Mouse (Mus musculus): Measurements from ENCODE around the gene Phf14.
"Not testable (repeated sequence)": the region's sequence is repeated elsewhere in the genome, so short reads cannot be mapped to it uniquely, and the experiment has no call there.

Phf14 gene

DNA sequence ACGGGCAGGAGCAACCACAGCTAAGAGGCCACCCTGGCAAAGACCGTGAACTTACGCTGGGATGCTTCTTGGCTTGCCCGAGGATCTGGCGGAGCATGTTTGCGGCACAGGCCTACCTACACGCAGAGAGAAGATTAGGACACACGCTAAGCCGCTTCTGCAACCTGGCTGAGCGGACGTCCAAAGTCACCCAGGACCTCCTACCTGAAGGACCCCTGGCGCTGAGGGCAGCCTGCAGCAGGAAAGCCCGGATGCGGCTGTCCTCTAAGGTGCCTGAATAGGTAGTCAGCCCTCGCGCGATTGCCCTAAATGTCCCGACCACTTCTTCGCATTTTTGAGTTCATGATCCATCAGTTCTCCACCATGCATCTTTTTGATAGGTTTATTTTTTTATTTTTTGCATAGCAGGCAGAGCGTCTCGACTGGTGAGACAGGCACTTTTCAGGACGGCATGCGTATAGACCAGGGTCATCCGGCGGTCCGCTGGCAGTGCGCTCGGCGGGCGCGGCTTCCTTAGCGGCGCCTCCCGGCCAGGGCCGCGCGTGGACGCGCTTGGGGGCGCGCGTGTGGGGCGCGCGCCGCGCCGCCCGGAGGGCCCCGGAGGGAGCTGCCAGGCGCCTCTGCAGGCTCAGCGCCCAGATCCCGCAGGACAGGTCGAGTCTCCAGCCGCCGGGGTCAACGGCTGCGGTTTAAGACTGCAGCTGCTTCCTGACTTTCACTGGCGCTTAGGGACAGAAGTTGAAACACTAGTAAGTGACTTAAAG, at the start of gene Phf14, which contains the start of gene Ndufa4:
Gene Phf14, plus strand, starts transcription at position 541 of the 764 bp plus-strand sequence.
Gene Ndufa4, minus strand, starts transcription at position 229 of the 764 bp plus-strand sequence.
- peak; percentile 92 to 95 for DNase-seq (ENCODE audit: low spot score in 2 of 2)

DNA sequence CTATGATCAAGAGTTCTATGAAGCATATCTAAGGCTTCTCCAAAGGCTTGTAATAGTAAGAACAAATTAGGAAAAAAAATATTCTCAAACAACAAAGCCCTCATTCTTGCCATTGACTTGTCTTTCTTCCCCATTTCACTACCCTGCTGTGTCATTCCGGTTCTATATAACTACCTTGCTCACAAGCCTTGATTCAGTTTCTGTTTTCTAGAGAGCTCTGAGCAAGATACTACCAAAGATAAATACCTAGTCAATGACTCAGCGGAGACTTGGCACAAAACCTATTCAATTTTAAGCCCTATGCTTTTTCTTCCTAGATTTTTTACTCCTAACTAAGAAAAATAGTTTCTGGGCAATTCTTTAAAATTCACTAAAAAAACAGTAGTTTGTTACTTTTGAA, 32.2 kb upstream of the Phf14 start:
- DNase-seq (ENCODE audit: low spot score in 2 of 2), result not testable (repeated sequence)

DNA sequence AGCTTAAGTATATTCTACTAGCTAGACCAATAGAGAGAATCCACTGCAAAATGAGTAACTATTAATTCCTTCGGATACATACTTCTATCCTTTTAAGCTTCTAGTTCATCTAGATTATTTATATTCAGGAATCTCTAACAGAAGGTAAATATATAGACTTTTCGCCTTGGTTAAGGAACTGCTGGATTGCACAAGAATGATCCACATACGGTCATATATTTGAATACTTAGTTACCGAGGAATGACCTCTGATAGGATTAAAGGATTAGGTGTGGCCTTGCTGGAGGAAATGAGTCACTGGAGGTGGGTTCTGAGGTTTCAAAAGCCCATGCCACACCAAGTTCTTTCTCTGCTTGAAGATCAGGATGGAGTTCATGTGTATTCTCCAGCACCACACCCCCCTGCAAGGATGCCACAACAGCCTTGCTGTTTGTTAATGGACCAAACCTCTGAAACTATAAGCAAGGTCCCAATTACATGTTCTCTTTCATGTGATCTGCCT, 6.7 kb upstream of the Phf14 start:
- DNase-seq (ENCODE audit: low spot score in 2 of 2), result no peak

DNA sequence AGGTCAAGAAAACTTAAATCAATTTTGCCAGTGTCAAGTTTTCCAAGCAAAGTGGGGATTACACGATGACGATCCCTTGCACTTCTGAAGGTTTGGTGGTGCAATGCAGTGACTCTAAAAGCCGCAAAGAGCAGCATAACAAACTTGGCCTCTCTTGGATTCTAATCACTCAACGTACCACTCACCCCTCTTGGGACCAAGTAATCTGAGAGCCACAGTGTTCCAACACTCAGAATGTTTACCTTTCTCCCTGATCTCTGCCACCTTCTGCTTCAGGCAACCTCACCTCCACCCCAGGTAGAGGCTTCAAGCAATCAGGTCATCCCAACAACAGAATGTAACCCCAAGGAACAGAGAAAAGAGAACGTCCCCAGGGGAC, 730 bp upstream of the Phf14 start:
- no peak for DNase-seq (ENCODE audit: low spot score in 2 of 2)

DNA sequence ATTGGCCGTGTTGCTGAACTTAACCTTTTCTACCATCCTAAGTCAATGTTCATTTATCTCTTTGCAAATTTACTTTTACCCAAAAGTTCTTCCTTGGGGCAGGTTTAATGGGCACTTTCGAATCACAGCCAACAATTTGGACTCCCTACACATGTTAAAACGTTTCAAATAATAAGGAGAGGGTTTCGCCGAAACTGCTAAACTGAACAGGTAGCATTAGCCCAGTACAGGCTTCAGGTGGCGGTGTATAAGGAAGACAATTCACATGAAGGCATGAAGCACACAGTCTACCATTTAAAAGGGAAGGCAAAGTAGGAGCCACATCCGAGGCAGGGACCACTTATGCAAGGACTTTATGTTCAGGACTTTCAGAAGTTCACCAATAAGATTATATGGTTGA, 561 bp downstream of the Phf14 start:
- DNase-seq (ENCODE audit: low spot score in 2 of 2), result no peak

DNA sequence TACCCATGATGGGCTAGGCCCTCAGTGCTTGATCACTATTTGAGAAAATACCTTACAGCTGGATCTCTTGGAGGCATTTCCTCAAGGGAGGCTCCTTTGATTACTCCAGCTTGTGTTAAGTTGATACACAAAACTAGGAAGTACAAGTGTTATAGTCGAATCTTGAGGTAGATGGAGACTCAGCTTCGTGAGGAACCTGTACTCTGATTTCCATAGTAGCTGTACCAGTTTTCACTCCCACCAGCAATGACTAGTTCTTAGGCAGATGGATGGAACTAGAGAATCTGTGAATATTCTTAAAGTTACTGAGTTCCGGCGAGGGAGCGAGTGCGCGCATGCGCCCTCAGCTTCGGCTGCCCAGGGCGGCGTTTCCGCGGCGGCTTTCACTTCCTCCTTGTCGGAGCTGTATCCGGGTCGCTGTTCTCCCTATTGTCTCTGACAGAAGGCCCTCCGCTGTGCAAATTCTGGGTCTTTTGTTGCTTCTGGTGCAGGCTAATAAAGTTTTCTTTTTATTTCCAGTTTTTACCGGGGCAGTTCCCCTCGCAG, 18.0 kb downstream of the Phf14 start:
- peak; percentile 85 to 88 for DNase-seq (ENCODE audit: low spot score in 2 of 2)

DNA sequence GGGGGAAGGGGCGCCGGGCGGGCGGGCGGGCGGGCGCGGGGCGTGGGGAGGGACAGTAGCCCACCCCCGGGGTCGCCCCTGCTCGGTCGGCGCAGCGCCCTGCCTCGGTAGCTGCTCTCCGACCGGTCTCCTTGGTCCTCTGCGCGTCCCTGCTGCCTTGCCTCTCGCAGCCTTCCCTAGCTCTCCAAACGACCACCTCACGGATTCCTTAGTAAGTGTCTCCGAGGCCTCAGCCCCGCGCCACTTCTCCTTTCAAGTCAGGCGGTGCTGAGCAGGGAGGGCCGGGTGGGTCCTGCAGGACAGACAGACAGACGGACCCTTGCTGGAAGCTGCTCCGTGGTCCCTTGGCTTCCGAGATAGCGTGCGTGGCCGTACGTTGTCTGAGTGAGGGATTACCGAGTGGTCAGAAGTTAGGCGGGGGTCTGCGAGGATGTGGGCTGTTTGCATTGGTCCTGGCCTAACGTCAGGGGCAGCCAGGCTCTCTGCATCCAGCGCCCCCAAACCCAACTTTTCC, 18.5 kb downstream of the Phf14 start:
- DNase-seq (ENCODE audit: low spot score in 2 of 2), result peak in 1 of 2 experiments; percentile 10

DNA sequence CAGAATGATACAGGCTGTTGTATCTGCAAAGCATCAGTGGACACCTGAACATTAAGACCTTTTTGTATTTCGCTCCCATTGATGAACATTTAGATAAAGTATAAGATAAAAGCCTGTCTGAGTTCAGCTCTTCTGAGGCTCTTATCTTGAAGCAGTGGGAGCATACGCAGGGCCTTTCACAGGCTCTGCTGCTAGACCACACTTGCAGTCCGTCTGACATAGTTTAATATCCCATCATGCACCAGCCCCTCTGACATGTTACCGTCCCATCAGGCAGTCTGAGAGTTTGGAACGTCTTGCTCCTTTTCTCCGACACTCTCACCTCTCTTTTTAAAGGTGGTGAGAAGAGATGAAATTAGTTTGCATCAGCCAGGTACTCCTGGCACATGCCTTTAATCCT, 19.9 kb downstream of the Phf14 start:
- no peak for DNase-seq (ENCODE audit: low spot score in 2 of 2)

DNA sequence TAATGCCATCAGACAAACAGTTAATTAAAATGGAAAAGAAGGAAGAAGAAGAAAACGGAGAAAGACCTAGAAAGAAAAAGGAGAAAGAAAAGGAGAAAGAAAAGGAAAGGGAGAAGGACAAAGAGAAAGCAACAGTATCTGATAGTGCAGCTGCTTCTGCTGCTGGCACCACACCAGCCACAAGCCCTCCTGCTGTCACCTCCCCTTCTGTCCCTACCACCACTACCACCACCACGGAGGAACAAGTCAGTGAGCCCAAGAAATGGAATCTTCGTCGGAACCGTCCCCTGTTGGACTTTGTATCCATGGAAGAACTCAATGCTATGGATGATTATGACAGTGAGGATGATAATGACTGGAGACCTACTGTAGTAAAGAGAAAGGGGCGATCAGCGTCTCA, 25.8 kb downstream of the Phf14 start:
- no peak for DNase-seq (ENCODE audit: low spot score in 2 of 2)

DNA sequence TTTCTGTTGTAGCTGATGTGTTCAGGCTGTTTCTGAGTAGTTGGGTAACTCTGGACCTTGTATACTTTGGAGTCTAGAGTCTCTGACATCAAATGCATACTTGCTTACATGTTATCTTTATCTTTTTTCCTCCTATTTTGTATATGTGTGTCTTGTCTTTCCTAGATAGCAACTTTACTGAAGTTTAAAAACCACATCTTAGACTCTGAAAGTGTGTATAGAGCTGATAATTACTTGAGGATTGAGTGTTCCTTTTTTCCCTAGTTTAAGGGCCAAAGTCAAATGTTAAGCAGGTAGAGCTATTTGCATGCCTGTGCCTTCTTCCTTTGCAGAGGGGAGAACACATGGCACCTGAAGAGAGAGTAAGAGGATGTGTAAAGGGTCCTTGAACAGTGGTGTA, 33.3 kb downstream of the Phf14 start:
- DNase-seq (ENCODE audit: low spot score in 2 of 2), result no peak

DNA sequence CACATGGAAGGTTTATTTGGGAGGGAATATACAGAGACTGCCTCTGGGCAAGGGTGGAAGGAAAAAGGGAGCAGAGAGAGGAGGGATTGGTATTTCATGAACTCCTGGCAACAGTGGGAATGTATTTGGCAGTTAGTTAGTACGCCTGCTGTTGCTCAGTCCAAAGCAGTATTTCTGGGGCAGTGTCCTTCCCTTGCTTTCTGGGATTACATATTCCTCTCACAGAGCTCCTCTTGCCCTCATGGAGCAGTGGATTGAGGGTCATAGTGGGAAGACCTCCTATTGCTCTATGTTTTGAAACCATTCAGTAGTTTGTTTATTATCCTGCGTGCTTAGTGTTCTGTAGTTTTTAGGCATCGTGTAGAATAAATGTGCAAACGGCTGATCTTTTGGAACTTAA, 34.5 kb downstream of the Phf14 start:
- DNase-seq (ENCODE audit: low spot score in 2 of 2), result no peak

DNA sequence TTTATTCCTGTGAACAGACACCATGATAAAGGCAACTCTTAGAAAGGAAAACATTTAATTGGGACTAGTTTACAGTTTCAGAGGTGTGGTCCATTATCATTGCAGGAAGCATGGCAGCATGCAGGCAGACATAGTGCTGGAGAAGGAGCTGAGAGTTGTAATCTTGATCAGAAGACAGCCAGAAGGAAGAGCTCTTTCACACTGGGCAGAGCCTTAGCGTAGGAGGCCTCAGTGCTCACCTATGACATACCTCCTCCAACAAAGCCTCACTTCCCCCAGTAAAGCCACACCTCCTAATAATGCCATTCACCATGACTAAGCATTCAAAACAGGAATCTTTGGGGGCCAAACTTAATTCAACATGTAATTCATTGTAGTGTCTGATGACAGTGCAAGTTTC, 40.5 kb downstream of the Phf14 start:
- no peak for DNase-seq (ENCODE audit: low spot score in 2 of 2)

DNA sequence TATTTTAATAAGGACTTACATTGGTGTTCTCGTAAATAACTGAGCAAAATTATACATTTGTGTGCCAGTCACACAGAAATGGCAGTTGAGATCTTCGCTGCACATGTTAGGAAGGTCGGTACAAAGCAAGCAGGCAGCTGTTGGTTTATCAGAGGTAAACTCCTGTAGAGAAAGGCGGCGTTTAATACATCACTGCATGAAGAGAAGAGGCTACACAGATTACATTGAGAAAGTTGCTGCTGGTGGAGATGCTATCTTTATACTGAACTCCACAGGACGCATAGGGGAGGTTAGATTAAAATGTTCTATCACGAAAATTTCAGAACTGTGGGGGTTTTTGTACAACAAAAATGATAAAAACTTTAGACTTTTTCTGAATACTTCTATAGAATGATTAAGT, 52.6 kb downstream of the Phf14 start:
- no peak for DNase-seq (ENCODE audit: low spot score in 2 of 2)

DNA sequence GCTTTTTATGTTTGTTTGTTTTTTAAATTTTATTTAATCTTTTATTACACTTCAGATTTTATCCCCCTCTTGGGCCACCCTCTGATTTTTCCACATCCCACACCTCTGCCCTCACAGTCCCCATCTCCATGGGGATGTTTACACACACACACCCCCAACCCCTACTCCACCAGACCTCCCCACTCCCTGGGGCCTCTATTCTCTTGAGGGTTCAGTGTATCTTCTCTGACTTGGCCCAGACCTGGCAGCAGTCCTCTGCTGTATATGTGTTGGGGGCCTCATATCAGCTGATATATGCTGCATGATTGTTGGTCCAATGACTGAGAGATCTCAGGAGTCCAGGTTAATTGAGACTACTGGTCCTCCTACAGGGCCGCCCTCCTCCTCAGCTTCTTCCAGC, 86.2 kb downstream of the Phf14 start:
- DNase-seq (ENCODE audit: low spot score in 2 of 2), result no peak

DNA sequence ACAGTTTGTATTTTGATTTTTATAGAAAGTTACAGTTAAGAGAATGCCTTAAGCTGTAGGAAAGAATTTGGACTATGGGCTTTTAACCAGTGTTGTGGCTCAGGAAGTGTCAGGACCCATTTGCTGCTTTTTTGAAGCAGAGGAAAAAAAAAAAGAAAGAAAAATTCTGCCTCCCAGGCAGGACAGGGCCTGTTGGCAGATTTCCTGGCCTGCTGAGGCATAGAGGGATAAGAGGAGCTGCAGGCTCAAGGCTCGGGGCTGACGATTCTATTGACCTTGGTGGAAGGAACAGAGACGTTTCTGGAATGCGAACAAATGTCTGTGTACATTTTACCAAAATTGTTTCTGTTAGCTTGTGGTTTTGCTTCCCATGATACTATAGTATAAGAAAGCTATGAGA, 91.0 kb downstream of the Phf14 start:
- no peak for DNase-seq (ENCODE audit: low spot score in 2 of 2)

DNA sequence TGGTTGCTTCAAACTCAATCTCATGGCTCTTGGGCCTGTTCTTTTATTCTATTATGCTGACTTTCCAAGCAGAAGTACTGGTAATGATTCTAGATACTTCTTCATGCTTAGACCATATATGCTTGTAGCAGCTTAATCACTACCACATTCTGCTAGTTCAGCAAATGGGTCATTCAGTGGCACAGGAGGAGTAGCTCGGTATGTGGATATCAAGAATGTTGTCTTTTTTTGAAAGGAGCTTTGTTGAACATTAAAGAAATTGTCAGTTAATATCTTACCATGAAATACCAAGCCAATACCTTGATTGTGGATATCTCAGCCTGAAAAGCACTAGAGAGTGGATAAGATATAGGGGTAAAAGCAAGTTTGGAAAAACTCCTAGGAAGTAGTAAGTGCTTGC, 91.9 kb downstream of the Phf14 start:
- no peak for DNase-seq (ENCODE audit: low spot score in 2 of 2)

DNA sequence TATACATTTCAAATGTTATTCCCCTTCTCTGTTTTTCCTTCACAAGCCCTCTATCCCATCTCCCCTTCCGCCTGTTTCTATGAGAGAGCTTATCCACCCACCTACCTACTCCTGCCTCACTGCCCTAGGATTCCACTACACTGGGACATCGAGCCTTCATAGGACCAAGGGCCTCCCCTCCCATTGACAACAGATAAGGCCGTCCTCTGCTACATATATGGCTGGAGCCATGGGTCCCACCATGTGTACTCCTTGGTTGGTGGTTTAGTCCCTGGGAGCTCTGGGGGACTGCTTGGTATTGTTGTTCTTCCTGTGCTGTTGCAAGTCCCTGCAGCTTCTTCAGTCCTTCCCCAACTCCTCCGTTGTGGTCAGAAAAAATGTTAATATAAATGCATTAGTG, 97.8 kb downstream of the Phf14 start:
- DNase-seq (ENCODE audit: low spot score in 2 of 2), result no peak

DNA sequence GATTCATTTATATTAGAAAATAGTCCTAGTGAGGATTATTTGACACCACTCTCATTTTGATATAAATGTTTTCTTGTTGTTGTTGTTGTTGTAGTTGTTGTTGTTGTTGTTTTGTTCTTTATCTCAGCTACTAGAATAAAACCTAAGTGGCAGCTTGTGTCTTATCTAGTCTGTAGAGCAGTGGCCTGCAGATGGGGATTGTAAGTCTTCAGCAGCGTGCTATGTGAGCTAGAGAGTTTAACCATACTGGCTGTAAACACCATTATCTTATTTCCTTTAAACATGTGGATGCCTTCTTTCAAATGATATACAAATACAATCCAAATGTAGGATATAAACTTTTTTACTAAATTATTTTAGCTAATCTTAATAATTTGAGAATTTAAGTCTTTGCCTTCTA, 98.4 kb downstream of the Phf14 start:
- DNase-seq (ENCODE audit: low spot score in 2 of 2), result no peak

DNA sequence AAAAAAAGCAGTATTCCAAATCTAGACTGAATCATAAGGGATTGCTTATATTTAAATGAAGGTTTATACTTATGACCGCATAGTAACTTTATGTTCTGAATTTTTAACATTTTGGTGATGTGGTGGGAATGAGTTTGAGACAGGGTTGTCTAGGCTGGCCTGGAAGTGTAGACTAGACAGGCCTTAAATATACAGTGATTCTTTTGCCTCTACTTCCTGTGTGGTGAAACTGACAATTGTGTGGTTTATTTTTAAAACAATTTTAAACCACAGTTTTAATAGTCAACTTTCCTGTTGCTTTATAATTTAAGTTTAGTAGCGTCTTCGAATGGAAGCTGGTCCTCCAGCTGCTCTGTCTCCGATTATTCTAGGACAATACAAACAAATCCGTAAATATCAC, 104.5 kb downstream of the Phf14 start:
- no peak for DNase-seq (ENCODE audit: low spot score in 2 of 2)

DNA sequence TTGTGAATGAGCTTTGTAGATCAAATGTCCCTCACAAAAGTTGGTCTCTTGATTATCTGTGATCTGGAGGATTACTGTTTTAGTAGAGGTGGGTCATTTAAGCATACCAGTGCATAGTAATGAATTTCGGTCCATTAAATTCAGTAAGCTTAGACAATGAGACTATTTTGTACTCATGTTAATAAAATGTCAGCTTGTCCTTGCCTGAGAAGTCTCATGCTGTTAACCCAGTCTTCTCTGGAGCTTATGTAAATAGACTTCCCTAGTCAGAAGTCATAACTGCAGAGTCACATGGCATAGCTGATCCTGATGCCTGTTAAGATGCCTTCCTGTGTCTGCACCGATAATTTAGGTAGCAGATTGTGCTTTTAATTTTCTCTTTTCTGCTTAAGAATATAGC, 106.4 kb downstream of the Phf14 start:
- DNase-seq (ENCODE audit: low spot score in 2 of 2), result no peak

DNA sequence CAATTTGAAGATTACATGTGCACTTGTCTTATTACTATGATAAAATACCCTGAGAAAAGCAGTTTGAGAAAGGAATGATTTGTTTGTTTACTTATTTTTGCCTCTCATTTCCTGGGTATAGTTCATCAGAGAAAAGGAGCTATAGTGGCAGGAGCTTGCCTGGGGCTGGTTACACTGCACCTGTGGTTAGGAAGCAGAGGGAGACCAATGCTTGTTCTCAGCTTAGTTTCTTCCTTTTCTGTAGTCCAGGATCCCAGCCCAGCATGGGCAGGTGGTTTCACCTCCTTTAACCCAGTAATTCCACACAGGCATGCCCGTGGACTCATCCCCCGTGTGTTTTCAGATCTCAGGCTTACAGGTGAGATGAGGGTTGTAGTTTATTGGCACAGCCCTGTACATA, 107.1 kb downstream of the Phf14 start:
- DNase-seq (ENCODE audit: low spot score in 2 of 2), result no peak

DNA sequence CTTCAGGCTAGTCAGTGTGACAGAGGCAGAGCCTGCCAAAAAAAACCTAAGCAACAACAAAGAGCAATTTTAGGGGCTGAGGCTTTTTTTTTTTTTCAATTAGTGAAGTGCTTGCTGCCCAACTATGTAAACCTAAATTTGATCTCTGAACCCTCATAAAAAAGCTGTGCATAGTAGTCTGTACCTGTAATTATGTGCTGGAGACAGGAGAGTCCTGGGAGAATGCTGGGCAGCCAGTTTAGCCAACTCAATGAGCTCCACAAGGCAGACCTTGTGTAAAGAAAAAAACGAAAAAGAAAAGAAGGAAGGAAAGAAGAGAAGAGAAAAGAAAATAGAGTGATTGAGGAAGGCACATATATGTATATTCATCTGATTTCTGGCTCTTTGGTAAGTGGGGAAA, 112.1 kb downstream of the Phf14 start:
- no peak for DNase-seq (ENCODE audit: low spot score in 2 of 2)

DNA sequence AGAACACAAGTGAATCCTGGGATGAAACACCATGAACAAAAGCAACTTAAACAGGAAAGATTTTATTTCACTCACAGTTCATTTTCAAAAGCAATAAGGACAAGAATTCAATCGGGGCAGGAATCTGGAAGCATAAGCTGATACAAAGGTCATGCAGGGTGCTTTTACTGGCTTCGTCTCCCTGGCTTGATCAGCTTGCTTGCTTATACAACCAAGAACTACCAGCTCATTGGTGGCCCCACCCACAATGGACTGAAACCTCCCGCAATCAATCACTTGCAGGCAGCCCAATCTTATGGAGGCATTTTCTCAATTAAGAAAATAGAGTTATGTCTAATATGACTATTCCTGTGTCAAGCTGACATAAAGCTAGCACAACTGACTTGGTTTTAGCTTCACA, 112.5 kb downstream of the Phf14 start:
- no peak for DNase-seq (ENCODE audit: low spot score in 2 of 2)

All from frontal cortex, postnatal 36 days (tissue).